Mouse (Mus musculus): Measurements from ENCODE around the gene Hck.

The Hck gene

DNA sequence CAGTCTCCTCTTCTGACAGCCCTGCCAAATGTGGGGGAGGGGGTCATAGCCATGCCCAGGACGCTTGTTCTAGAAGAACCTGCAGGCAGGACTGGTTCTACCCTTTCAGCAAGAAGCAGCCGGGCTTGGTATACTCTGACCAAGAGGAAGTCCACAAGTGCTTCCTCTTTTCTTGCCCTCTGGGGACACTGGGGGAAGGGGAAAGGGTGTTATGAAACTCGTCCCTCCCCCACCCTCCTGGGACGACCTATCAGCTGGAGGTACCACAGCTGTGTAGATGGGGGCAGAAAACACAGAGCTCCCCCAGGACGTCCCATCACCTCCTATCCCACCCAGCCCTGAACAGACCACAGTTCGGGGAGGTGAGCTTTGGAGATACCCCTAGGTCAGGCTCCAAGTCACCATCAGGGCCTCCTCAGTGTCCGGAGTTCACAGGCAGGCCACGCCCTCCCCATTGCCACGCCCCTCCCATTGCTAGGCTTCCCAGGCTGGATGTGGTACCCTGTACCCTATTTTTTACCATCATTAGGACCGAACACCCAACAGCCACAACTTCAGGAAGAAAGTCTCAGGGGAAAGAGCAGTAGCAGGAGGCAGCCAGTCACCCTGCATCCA is 17.6 kb upstream of the Hck start:
- no peak for DNase-seq (ENCODE audit: low spot score)

GRCm38 (mm10) chr2:153107046-153107766 is 1.1 kb upstream of the Hck start:
- no peak for DNase-seq (ENCODE audit: low spot score)

- DNase-seq (ENCODE audit: low spot score), result no peak
Observed at GRCm38 (mm10) chr2:153107802-153108201, 466 bp upstream of the Hck start.

GRCm38 (mm10) chr2:153109596-153109995 is 1.3 kb downstream of the Hck start:
- DNase-seq (ENCODE audit: low spot score), result no peak

DNA sequence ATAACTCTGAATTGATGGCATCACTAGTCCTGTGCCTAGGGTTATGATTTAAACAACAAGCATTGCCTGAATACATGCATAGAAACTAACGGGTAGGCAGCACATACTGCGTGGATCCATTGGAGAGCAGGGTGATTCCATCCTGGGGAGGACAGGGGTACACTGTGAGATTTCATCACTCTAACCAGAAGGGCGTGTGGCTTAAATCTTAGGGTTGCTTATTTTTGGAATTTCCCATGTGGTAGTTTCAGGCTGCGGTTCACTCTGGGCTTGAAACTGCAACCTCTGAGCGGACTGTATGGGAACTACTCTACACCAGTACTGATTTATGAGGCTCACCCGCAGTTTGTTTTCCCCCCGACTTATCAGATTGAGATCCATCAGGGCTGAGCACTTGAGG is 3.0 kb downstream of the Hck start:
- no peak for DNase-seq (ENCODE audit: low spot score)

DNA sequence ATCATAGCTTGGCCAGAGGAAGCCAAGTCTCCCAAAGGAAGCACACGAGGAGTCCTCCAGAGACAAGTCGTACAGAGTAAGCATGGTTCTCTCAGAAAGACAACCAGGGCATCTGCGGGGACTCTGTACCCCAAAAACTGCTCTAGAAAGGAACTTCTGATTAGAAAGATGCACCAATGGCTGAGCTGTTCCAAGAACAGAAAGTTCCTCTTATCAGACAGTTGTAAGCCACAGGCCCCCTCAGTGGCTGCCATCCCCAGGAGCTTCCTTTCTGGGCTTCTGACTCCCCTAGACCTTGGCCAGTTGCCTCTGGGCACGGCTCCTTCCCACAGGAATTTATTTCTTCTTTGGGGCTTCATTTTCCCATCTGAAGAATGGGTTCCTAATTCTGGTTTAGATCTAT is 7.4 kb downstream of the Hck start:
- no peak for DNase-seq (ENCODE audit: low spot score)

- DNase-seq (ENCODE audit: low spot score), result no peak
Observed at GRCm38 (mm10) chr2:153117051-153117486, 8.8 kb downstream of the Hck start.

GRCm38 (mm10) chr2:153119488-153119887 is 11.2 kb downstream of the Hck start:
- DNase-seq (ENCODE audit: low spot score), result no peak

- no peak for DNase-seq (ENCODE audit: low spot score)
Observed at GRCm38 (mm10) chr2:153120126-153120525, 11.9 kb downstream of the Hck start.

GRCm38 (mm10) chr2:153121821-153122615 is 13.8 kb downstream of the Hck start:
- DNase-seq (ENCODE audit: low spot score), result no peak

DNA sequence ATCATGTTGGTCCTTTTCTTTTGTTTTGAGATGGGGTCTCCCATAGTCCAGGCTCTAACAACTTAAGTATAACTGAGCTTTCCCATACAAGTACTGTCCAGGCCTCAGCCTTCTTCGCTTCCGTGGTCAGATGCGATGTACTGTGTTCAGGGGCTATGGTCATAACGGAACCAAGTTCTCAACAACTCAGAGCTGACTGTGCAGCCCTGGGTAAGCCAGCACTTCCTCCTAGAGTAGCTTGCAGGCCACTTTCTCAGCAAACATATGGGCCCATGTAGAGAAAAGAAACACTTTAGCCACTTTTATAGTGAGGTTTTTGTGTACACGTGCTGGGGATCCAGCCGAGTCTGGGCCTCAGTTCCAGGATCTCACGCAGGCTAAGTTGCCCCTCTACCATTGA is 14.4 kb downstream of the Hck start:
- no peak for DNase-seq (ENCODE audit: low spot score)

DNA sequence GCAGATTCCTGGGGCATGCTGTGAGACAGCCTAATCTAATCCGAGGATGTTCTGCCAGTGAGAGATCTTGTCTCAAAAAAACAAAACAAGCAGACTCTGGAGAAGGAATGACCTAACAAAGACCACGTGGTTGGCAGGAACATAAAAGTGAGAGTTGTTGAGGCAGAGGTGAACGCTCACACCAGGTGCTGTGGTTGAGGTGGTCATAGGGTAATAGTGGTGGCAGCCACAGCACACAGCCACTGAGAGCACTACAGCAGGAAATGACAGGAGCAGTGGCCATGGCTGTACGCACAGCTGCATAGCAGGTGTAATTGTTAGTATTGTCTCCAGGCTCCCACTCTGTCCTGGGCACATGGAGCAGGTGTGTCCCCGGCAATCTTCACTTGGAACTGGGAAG is 17.6 kb downstream of the Hck start:
- no peak for DNase-seq (ENCODE audit: low spot score)

DNA sequence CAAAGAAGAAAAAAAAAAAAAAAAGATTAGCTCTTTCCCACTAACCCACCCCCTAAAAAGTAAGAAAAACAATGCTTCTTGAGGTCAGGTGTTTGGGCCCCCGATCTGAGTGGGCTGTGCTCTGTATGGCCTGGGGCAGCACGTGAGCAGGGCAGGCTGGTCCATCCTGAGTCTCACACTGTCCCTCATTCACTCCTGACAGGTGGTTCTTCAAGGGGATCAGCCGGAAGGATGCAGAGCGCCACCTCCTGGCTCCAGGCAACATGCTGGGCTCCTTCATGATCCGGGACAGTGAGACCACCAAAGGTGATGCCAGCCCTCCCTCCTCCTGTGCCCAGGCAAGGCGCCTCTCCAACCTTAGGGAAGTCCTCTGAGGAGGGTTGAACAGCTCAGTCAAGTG is 22.8 kb downstream of the Hck start:
- no peak for DNase-seq (ENCODE audit: low spot score)

DNA sequence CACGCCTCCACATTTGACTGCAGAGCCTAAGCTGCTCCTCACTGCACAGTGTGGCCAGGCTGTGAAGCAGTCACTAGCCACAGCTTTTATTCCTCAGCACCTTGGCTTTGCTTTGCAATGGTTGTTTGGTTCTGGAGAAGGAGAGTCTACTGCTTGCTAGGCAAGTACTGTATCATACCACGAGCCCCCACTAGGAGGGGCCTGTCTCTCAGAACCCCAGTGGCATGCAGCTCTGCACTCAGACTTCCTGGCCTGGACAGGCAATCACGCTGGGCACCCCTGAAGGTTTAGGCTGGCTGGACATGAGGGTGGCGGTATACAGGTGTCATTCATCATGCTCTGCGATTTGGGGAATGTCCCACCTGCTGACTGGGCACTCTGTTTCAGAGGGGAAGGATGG is 26.0 kb downstream of the Hck start:
- DNase-seq (ENCODE audit: low spot score), result no peak

DNA sequence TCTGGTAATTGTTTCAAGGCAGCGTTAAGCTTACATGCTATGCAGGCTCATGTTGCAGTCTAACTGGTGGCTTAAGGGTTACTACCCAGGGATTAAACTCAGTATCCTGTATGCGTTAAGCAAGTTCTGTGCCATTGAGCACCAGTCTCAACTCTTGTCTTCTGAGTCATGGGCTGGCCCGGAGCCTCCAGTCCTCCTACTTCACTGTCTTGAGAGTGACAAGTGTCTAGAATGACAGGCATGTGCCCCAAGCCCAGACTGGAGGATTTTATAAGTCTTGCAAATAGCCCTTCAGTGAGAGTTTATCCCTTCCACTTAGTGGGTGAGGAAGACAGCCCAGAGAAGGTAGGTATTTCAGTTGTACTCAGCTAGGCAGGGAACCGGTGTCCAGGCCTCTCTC is 27.9 kb downstream of the Hck start:
- no peak for DNase-seq (ENCODE audit: low spot score)

- no peak for DNase-seq (ENCODE audit: low spot score)
Observed at GRCm38 (mm10) chr2:153139158-153139557, 30.9 kb downstream of the Hck start.

DNA sequence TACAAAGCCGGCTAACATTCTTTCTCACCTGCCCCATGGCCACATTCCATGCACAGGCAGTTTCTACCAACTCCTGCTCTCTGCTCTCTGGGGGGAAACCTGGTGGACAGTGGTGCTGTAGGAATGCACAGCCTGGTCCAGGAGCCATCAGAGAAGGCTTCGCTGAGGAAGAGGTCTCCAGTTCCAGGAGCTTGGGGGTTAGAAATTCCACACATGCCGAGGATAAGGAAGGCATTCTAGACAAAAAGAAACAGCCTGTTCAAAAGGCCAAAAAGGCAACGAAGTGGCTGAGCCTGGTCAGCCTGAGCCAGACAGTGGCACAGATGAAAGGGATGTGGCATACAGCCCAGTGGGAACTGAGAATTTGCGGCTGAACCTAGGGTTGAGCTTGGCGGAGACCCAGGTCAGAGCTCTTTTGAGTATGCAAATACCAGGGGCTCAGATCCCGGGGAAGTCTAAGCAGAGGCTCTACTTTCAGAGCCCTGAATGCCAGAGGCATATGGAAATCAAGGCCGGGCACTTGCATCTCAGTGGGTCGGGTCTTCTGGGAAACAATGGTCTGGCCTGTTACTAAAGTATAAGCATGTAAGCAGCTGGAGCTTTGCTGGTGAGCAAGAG is 31.8 kb downstream of the Hck start:
- no peak for DNase-seq (ENCODE audit: low spot score)

GRCm38 (mm10) chr2:153142620-153143199 is 34.4 kb downstream of the Hck start:
- DNase-seq (ENCODE audit: low spot score), result no peak

DNA sequence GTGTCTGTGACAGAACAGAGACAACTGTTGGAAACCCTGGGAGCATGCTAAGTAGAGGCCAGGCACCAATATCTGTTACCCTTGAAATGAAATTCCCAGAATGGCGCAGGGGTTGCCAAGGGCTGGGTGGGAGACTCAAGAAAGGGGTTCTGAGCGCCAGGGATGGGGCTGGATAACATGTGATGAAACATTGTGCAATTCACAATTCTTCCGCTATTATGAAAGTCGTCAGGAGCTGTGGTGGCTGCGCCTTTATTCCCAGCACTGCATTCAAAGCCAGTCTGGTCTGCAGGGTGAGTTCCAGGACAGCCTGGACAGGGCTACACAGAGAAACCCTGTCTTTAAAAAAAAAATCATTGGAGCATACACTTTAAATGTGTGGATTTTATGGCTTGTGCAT is 37.1 kb downstream of the Hck start:
- no peak for DNase-seq (ENCODE audit: low spot score)

- no peak for DNase-seq (ENCODE audit: low spot score)
Observed at GRCm38 (mm10) chr2:153147236-153147635, 39.0 kb downstream of the Hck start.

GRCm38 (mm10) chr2:153147715-153148114 is 39.4 kb downstream of the Hck start:
- no peak for DNase-seq (ENCODE audit: low spot score)

- no peak for DNase-seq (ENCODE audit: low spot score)
Observed at GRCm38 (mm10) chr2:153149742-153150141, 41.5 kb downstream of the Hck start.
